Mouse (Mus musculus): ENCODE data around the gene Dnajc15. TPM values are rescaled to one million over a fixed set of nuclear protein-coding genes. Genes with fewer than 3 reads are reported as not detected.

Dnajc15 gene
- total and polyA plus RNA-seq, 2 experiments from 2014 or later: 10.6 to 98.8 TPM

DNA sequence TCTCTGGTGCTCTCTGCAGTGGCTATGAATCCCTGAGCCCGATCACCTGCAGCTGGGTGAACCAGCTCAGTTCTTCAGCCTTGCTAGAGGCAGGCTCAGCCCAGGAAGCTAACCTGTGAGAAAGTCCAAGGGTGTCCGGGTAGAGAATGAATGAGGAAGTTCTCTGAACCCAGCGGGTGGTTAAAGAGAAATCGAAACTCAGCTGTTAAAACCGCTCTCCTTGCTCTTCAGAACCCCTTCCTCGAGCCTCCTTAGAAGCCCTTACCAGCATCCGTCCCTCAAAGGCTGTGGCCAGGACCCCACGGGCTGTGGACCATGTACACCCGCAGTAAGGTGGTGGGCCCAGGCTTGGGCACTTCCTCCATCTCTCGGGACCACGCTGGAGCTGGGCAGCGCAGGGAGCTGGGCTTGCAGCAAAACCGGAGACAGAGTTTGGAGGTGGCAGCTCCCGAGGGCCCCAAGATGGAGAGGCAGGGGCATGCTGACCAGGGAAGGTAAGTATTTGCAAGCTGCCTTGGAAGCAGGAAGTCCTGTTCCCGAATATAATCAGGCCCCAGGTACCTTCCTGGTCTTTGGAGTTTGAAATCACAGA lies 29.3 kb upstream of the Dnajc15 start, which contains the start of gene Epsti1:
Epsti1 (plus strand) TSS at position 69 of the 592 bp plus-strand sequence.
- 61% methylated on average over 15 of the region's 15 CpGs for WGBS
- no peak for TF ChIP-seq CTCF (IDR thresholded peaks at IDR 0.05; ENCODE audit: low read depth)
- Histone ChIP-seq H3K27me3 (ENCODE audit: insufficient read depth, low read length) (no peaks in the 10 kb centered on the region), H3K9ac (replicated peaks; ENCODE audit: low read length) (no peak within 1 kb of the TSS), H3K27ac (no peak within 1 kb of the TSS), H3K4me1 (ENCODE audit: insufficient read depth, low read length) (peaks cover 3% of the 10 kb centered on the region; the same call in 1 of the 2 replicates), H3K9me3 (ENCODE audit: low read length) (no peaks in the 10 kb centered on the region), H3K4me3 (ENCODE audit: low read length) (no peak within 1 kb of the TSS), H3K36me3 (ENCODE audit: insufficient read depth, low read length) (no peaks in the 10 kb centered on the region), H3K4me2 (ENCODE audit: low read depth, low read length) (0 out of 2 replicates have a peak within 1 kb of the TSS, but pooled peaks have one; percentile 18)
- DNase-seq (ENCODE audit: low spot score) (no peak), ATAC-seq (no peak)

- H3K27me3 ChIP-seq (ENCODE audit: insufficient read depth, low read length): no peaks in the 10 kb centered on the region
- H3K9ac ChIP-seq (replicated peaks; ENCODE audit: low read length): no peak overlapping the region
- no peak for DNase-seq (ENCODE audit: low spot score)
- no peak overlapping the region for H3K27ac ChIP-seq
- H3K4me2 ChIP-seq (ENCODE audit: low read depth, low read length): no peak overlapping the region
- H3K4me1 ChIP-seq (ENCODE audit: insufficient read depth, low read length): peaks cover 3% of the 10 kb centered on the region; the same call in 1 of the 2 replicates
- TF ChIP-seq CTCF (IDR thresholded peaks at IDR 0.05; ENCODE audit: low read depth): no peak
- no peaks in the 10 kb centered on the region for H3K9me3 ChIP-seq (ENCODE audit: low read length)
- no peak overlapping the region for H3K4me3 ChIP-seq (ENCODE audit: low read length)
- no peak for ATAC-seq
- H3K36me3 ChIP-seq (ENCODE audit: insufficient read depth, low read length): no peaks in the 10 kb centered on the region
- 96% methylated on average over 3 of the region's 3 CpGs for WGBS
Observed at GRCm38 (mm10) chr14:77902541-77902940, 27.6 kb upstream of the Dnajc15 start.

- Histone ChIP-seq H3K27ac (no peak overlapping the region), H3K36me3 (ENCODE audit: insufficient read depth, low read length) (no peaks in the 10 kb centered on the region), H3K4me1 (ENCODE audit: insufficient read depth, low read length) (no peaks in the 10 kb centered on the region), H3K9ac (replicated peaks; ENCODE audit: low read length) (no peak overlapping the region), H3K9me3 (ENCODE audit: low read length) (no peaks in the 10 kb centered on the region), H3K27me3 (ENCODE audit: insufficient read depth, low read length) (no peaks in the 10 kb centered on the region), H3K4me2 (ENCODE audit: low read depth, low read length) (no peak overlapping the region), H3K4me3 (ENCODE audit: low read length) (no peak overlapping the region)
- TF ChIP-seq CTCF (IDR thresholded peaks at IDR 0.05; ENCODE audit: low read depth): no peak
- DNase-seq (ENCODE audit: low spot score): no peak
- WGBS: 82% methylated on average over 3 of the region's 3 CpGs
- ATAC-seq: no peak
Observed at GRCm38 (mm10) chr14:77895951-77896350, 21.0 kb upstream of the Dnajc15 start.

GRCm38 (mm10) chr14:77889911-77890310 lies 15.0 kb upstream of the Dnajc15 start:
- no peaks in the 10 kb centered on the region for H3K27me3 ChIP-seq (ENCODE audit: insufficient read depth, low read length)
- H3K9ac ChIP-seq (replicated peaks; ENCODE audit: low read length): no peak overlapping the region
- H3K9me3 ChIP-seq (ENCODE audit: low read length): no peaks in the 10 kb centered on the region
- H3K27ac ChIP-seq: no peak overlapping the region
- H3K4me2 ChIP-seq (ENCODE audit: low read depth, low read length): no peak overlapping the region
- H3K4me1 ChIP-seq (ENCODE audit: insufficient read depth, low read length): no peaks in the 10 kb centered on the region
- H3K36me3 ChIP-seq (ENCODE audit: insufficient read depth, low read length): no peaks in the 10 kb centered on the region
- TF ChIP-seq CTCF (IDR thresholded peaks at IDR 0.05; ENCODE audit: low read depth): peak; percentile 30; the same call in 1 of the 2 replicates
- H3K4me3 ChIP-seq (ENCODE audit: low read length): no peak overlapping the region
- ATAC-seq (no peak), DNase-seq (ENCODE audit: low spot score) (no peak)
- WGBS: 90% methylated on average over 7 of the region's 7 CpGs

GRCm38 (mm10) chr14:77886941-77887340 lies 12.0 kb upstream of the Dnajc15 start:
- Histone ChIP-seq H3K36me3 (ENCODE audit: insufficient read depth, low read length) (no peaks in the 10 kb centered on the region), H3K27ac (no peak overlapping the region), H3K4me1 (ENCODE audit: insufficient read depth, low read length) (no peaks in the 10 kb centered on the region), H3K9ac (replicated peaks; ENCODE audit: low read length) (no peak overlapping the region), H3K4me2 (ENCODE audit: low read depth, low read length) (no peak overlapping the region), H3K27me3 (ENCODE audit: insufficient read depth, low read length) (no peaks in the 10 kb centered on the region), H3K4me3 (ENCODE audit: low read length) (no peak overlapping the region), H3K9me3 (ENCODE audit: low read length) (no peaks in the 10 kb centered on the region)
- 83% methylated on average over 4 of the region's 4 CpGs for WGBS
- ATAC-seq: no peak
- DNase-seq (ENCODE audit: low spot score): no peak
- no peak for TF ChIP-seq CTCF (IDR thresholded peaks at IDR 0.05; ENCODE audit: low read depth)

DNA sequence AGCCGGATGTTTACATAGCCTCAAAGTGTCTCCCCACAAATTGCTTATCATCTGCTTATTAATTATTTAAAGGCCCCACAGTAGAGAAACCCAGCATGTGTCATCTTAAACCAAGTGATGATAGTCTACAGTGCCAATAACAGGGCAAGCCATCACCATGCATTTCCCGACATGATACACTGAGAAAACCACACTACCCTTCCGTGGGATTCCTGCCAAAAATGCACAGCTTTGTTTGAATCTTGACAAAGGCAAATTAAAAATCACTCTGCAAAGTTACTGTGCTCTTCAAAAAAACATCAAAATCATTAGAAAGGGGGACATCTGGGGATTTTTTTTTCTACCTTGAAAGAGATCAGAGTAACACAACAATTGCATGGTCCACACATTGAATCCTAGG lies 11.5 kb upstream of the Dnajc15 start:
- no peak overlapping the region for H3K9ac ChIP-seq (replicated peaks; ENCODE audit: low read length)
- H3K4me2 ChIP-seq (ENCODE audit: low read depth, low read length): no peak overlapping the region
- no peaks in the 10 kb centered on the region for H3K36me3 ChIP-seq (ENCODE audit: insufficient read depth, low read length)
- DNase-seq (ENCODE audit: low spot score): no peak
- no peaks in the 10 kb centered on the region for H3K9me3 ChIP-seq (ENCODE audit: low read length)
- ATAC-seq: no peak
- no peaks in the 10 kb centered on the region for H3K4me1 ChIP-seq (ENCODE audit: insufficient read depth, low read length)
- 51% methylated on average over 3 of the region's 3 CpGs for WGBS
- H3K4me3 ChIP-seq (ENCODE audit: low read length): no peak overlapping the region
- no peak for TF ChIP-seq CTCF (IDR thresholded peaks at IDR 0.05; ENCODE audit: low read depth)
- no peak overlapping the region for H3K27ac ChIP-seq
- H3K27me3 ChIP-seq (ENCODE audit: insufficient read depth, low read length): no peaks in the 10 kb centered on the region

GRCm38 (mm10) chr14:77882669-77883068 lies 7.7 kb upstream of the Dnajc15 start:
- Histone ChIP-seq H3K27me3 (ENCODE audit: insufficient read depth, low read length) (no peaks in the 10 kb centered on the region), H3K9me3 (ENCODE audit: low read length) (no peaks in the 10 kb centered on the region), H3K4me3 (ENCODE audit: low read length) (no peak overlapping the region), H3K4me2 (ENCODE audit: low read depth, low read length) (no peak overlapping the region), H3K36me3 (ENCODE audit: insufficient read depth, low read length) (no peaks in the 10 kb centered on the region), H3K9ac (replicated peaks; ENCODE audit: low read length) (no peak overlapping the region), H3K4me1 (ENCODE audit: insufficient read depth, low read length) (no peaks in the 10 kb centered on the region), H3K27ac (no peak overlapping the region)
- TF ChIP-seq CTCF (IDR thresholded peaks at IDR 0.05; ENCODE audit: low read depth): no peak
- peak; percentile 75 for DNase-seq (ENCODE audit: low spot score)
- 42% methylated on average over 6 of the region's 6 CpGs for WGBS
- peak; percentile 58; the same call in 1 of the 2 replicates for ATAC-seq

All from hindbrain, postnatal 0 days (tissue).